Mouse (Mus musculus) stomach, embryonic 14.5 days (tissue): ENCODE data around the gene Asxl1. TPM values are rescaled to one million over a fixed set of nuclear protein-coding genes. Genes with fewer than 3 reads are reported as not detected.

ENCODE experiments used
- ATAC-seq: fragments of 200-750 bp; cut with Nextera tagmentation; 2 replicates; pipeline ENCODE4 v1.8.0; 2017; ENCODE audit warnings: low read depth, moderate TSS enrichment; ENCODE audit not compliant: insufficient number of reproducible peaks, insufficient read depth, low FRiP score
- H3K27ac ChIP-seq: fragments of 300-500 bp; sonication (generic); 2 replicates; pipeline ENCODE4 v1.5.1; 2014; ENCODE audit warnings: mild to moderate bottlenecking, low read length, moderate library complexity, mixed read lengths
- H3K27me3 ChIP-seq: fragments of 300-500 bp; sonication (generic); 2 replicates; pipeline ENCODE4 v1.6.1; 2014; ENCODE audit warnings: low read length, control low read depth, mixed read lengths; ENCODE audit not compliant: control insufficient read depth, insufficient read depth
- H3K36me3 ChIP-seq: fragments of 300-500 bp; sonication (generic); 2 replicates; pipeline ENCODE4 v1.6.1; 2014; ENCODE audit warnings: mild to moderate bottlenecking, control low read depth, low read length, moderate library complexity, mixed read lengths; ENCODE audit not compliant: control insufficient read depth, insufficient read depth
- H3K4me1 ChIP-seq: fragments of 300-500 bp; sonication (generic); 2 replicates; pipeline ENCODE4 v1.6.1; 2014; ENCODE audit warnings: low read length, control low read depth, mixed read lengths; ENCODE audit not compliant: control insufficient read depth, insufficient read depth
- H3K4me2 ChIP-seq: fragments of 300-500 bp; sonication (generic); replicated peaks from 2 replicates; pipeline ENCODE4 v1.6.1; 2014; ENCODE audit warnings: low read depth, low read length, control low read depth
- H3K4me3 ChIP-seq: fragments of 300-500 bp; sonication (generic); 2 replicates; pipeline ENCODE4 v1.5.1; 2014; ENCODE audit warnings: low read depth, low read length, control low read depth
- H3K9ac ChIP-seq: fragments of 300-500 bp; sonication (generic); replicated peaks from 2 replicates; pipeline ENCODE4 v1.6.1; 2014; ENCODE audit warnings: low read depth, mild to moderate bottlenecking, control low read depth, low read length, moderate library complexity, mixed read lengths
- H3K9me3 ChIP-seq: fragments of 300-500 bp; sonication (generic); 2 replicates; pipeline ENCODE4 v1.6.1; 2016; ENCODE audit warnings: low read depth, low read length, control low read depth; ENCODE audit not compliant: control insufficient read depth
- WGBS: fragments of 180-500 bp; shearing (Covaris S2); extraction: QIAGEN DNeasy Blood & Tissue Kit; methylation state at CpG from one replicate; pipeline ENCODE4 v1.1.7; 2014; 5-methylcytosine and 5-hydroxymethylcytosine counted together
- polyA plus RNA-seq: library from polyadenylated mRNA; unstranded; fragments of >200 nt; fragmentation: Nextera tagmentation; extraction: Ambion mirVana; gene quantifications from 2 replicates; pipeline ENCODE4 v1.2.1, GENCODE M21; 2014

Gene Asxl1
- polyA plus RNA-seq, 1 experiment from 2014 or later: 16.3 TPM

DNA sequence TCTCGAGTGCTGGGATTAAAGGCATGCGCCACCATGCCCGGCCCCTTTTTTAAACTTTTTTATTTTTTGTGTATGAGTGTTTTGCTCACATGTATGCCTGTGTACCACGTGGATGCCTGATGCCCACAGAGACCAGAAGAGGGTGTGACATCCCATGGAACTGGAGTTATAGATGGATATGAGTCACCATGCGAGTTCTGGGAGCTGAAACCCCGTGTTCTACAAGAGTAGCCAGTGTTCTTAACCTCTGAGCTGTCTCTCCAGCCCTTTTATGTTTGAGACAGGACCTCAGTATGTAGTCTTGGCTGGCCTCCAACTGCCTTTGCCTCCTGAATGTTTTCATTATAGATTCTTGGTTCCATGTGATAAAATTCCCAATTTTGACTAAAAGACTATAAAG, 35.4 kb upstream of the Asxl1 start:
- Histone ChIP-seq H3K4me1 (no peaks in the 10 kb centered on the region), H3K27ac (no peak overlapping the region), H3K9me3 (no peaks in the 10 kb centered on the region), H3K27me3 (no peaks in the 10 kb centered on the region), H3K4me3 (no peak overlapping the region), H3K4me2 (no peak overlapping the region), H3K36me3 (no peaks in the 10 kb centered on the region; the same call in 1 of the 2 replicates), H3K9ac (no peak overlapping the region)
- WGBS: 82% methylated on average over 6 of the region's 6 CpGs
- no peak for ATAC-seq

- Histone ChIP-seq H3K4me1 (no peaks in the 10 kb centered on the region), H3K36me3 (peaks cover 8% of the 10 kb centered on the region; the same call in 1 of the 2 replicates), H3K9ac (no peak overlapping the region), H3K4me2 (no peak overlapping the region), H3K9me3 (no peaks in the 10 kb centered on the region), H3K4me3 (no peak overlapping the region), H3K27ac (no peak overlapping the region), H3K27me3 (no peaks in the 10 kb centered on the region)
- ATAC-seq: no peak
- WGBS: 83% methylated on average over 9 of the region's 9 CpGs
Observed at GRCm38 (mm10) chr2:153312884-153313283, 32.7 kb upstream of the Asxl1 start.

DNA sequence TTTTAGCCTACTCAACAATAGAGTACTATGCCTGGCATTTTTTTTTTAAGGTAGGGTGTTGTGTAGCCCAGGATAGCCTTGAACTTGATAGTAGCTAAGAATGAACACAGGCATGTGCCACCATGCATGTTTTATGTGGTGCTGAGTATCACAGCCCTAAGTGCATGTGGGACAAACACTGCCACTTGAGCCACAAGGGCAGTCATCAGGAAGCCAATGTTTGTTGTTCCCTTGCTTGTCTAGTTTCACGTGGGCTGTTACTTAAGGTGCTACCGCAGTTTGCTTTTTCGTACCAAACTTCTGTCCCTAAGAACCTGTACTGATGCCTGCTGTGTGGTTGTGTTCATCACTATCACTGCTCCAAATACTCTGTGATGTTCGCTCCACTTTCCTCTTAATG, 27.2 kb upstream of the Asxl1 start:
- no peak overlapping the region for H3K4me2 ChIP-seq
- H3K4me3 ChIP-seq: no peak overlapping the region
- no peak overlapping the region for H3K27ac ChIP-seq
- ATAC-seq: no peak
- H3K36me3 ChIP-seq: peaks cover 27% of the 10 kb centered on the region
- WGBS: 94% methylated on average over 4 of the region's 4 CpGs
- H3K9me3 ChIP-seq: no peaks in the 10 kb centered on the region
- no peaks in the 10 kb centered on the region for H3K27me3 ChIP-seq
- H3K9ac ChIP-seq: no peak overlapping the region
- H3K4me1 ChIP-seq: no peaks in the 10 kb centered on the region

- Histone ChIP-seq H3K9ac (no peak overlapping the region), H3K27ac (no peak overlapping the region), H3K27me3 (no peaks in the 10 kb centered on the region), H3K4me1 (no peaks in the 10 kb centered on the region), H3K4me2 (no peak overlapping the region), H3K9me3 (no peaks in the 10 kb centered on the region), H3K4me3 (no peak overlapping the region), H3K36me3 (peaks cover 33% of the 10 kb centered on the region)
- ATAC-seq: no peak
- 80% methylated on average over 8 of the region's 8 CpGs for WGBS
Observed at GRCm38 (mm10) chr2:153319036-153319643, 26.5 kb upstream of the Asxl1 start.

GRCm38 (mm10) chr2:153325706-153326376, 19.8 kb upstream of the Asxl1 start:
- Histone ChIP-seq H3K4me1 (no peaks in the 10 kb centered on the region), H3K27me3 (no peaks in the 10 kb centered on the region), H3K36me3 (peaks cover 35% of the 10 kb centered on the region), H3K27ac (no peak overlapping the region), H3K4me3 (no peak overlapping the region), H3K4me2 (no peak overlapping the region), H3K9me3 (no peaks in the 10 kb centered on the region), H3K9ac (no peak overlapping the region)
- WGBS: 76% methylated on average over 9 of the region's 9 CpGs
- no peak for ATAC-seq

GRCm38 (mm10) chr2:153332271-153332670, 13.4 kb upstream of the Asxl1 start:
- WGBS: 98% methylated on average over 5 of the region's 5 CpGs
- no peaks in the 10 kb centered on the region for H3K4me1 ChIP-seq
- no peak overlapping the region for H3K27ac ChIP-seq
- H3K36me3 ChIP-seq: peaks cover 7% of the 10 kb centered on the region; the same call in 1 of the 2 replicates
- ATAC-seq: no peak
- H3K4me3 ChIP-seq: no peak overlapping the region
- no peak overlapping the region for H3K9ac ChIP-seq
- no peaks in the 10 kb centered on the region for H3K9me3 ChIP-seq
- no peaks in the 10 kb centered on the region for H3K27me3 ChIP-seq
- no peak overlapping the region for H3K4me2 ChIP-seq

- Histone ChIP-seq H3K4me3 (no peak overlapping the region), H3K27ac (no peak overlapping the region), H3K9ac (no peak overlapping the region), H3K9me3 (no peaks in the 10 kb centered on the region), H3K27me3 (no peaks in the 10 kb centered on the region), H3K4me2 (no peak overlapping the region), H3K4me1 (no peaks in the 10 kb centered on the region), H3K36me3 (peaks cover 7% of the 10 kb centered on the region; the same call in 1 of the 2 replicates)
- 98% methylated on average over 3 of the region's 3 CpGs for WGBS
- no peak for ATAC-seq
Observed at GRCm38 (mm10) chr2:153332981-153333380, 12.6 kb upstream of the Asxl1 start.

GRCm38 (mm10) chr2:153333822-153334232, 11.8 kb upstream of the Asxl1 start:
- Histone ChIP-seq H3K27me3 (no peaks in the 10 kb centered on the region), H3K36me3 (peaks cover 7% of the 10 kb centered on the region; the same call in 1 of the 2 replicates), H3K9me3 (no peaks in the 10 kb centered on the region), H3K27ac (no peak overlapping the region), H3K9ac (no peak overlapping the region), H3K4me1 (no peaks in the 10 kb centered on the region), H3K4me3 (no peak overlapping the region), H3K4me2 (no peak overlapping the region)
- no peak for ATAC-seq
- WGBS: 67% methylated on average over 6 of the region's 6 CpGs
